Mouse (Mus musculus) spleen, adult 12 weeks (tissue): Measurements from ENCODE around the gene Fut7.
A peak's percentile ranks its signal among the peaks of the same experiment; 100 is the strongest.
"Not testable (repeated sequence)": the region's sequence is repeated elsewhere in the genome, so short reads cannot be mapped to it uniquely, and the experiment has no call there.

Source experiments
- DNase-seq: peaks from one replicate; pipeline ENCODE4 v3.0.0; 2022; ENCODE audit warnings: low spot score

Fut7 gene

GRCm38 (mm10) chr2:25422587-25423410, at the start of gene Fut7:
Fut7 (plus strand) TSS chr2:25423267.
- DNase-seq: no peak

GRCm38 (mm10) chr2:25373431-25373830, 49.6 kb upstream of the Fut7 start:
- DNase-seq: no peak

- no peak for DNase-seq
Measured at GRCm38 (mm10) chr2:25376589-25376988, 46.5 kb upstream of the Fut7 start.

- no peak for DNase-seq
Measured at GRCm38 (mm10) chr2:25384492-25384891, 38.6 kb upstream of the Fut7 start.

- DNase-seq: no peak
Measured at GRCm38 (mm10) chr2:25391266-25391665, 31.8 kb upstream of the Fut7 start.

- no peak for DNase-seq
Measured at GRCm38 (mm10) chr2:25394281-25395221, 28.5 kb upstream of the Fut7 start.

GRCm38 (mm10) chr2:25395721-25396596, 27.1 kb upstream of the Fut7 start, which contains the start of gene Entpd2:
Entpd2 (plus strand) TSS chr2:25395874.
- no peak for DNase-seq

GRCm38 (mm10) chr2:25396597-25396983, 26.5 kb upstream of the Fut7 start:
- no peak for DNase-seq

- DNase-seq: no peak
Measured at GRCm38 (mm10) chr2:25397010-25397409, 26.1 kb upstream of the Fut7 start.

GRCm38 (mm10) chr2:25398065-25398464, 25.0 kb upstream of the Fut7 start:
- no peak for DNase-seq

- no peak for DNase-seq
Measured at GRCm38 (mm10) chr2:25399051-25399450, 24.0 kb upstream of the Fut7 start, which contains the start of gene Npdc1. Npdc1 (plus strand) TSS chr2:25399351.

GRCm38 (mm10) chr2:25400291-25400690, 22.8 kb upstream of the Fut7 start:
- no peak for DNase-seq

- DNase-seq: no peak
Measured at GRCm38 (mm10) chr2:25400764-25401163, 22.3 kb upstream of the Fut7 start.

- peak; percentile 64 for DNase-seq
Measured at GRCm38 (mm10) chr2:25402377-25402971, 20.6 kb upstream of the Fut7 start.

- no peak for DNase-seq
Measured at GRCm38 (mm10) chr2:25402972-25403601, 20.0 kb upstream of the Fut7 start.

GRCm38 (mm10) chr2:25403994-25404393, 19.1 kb upstream of the Fut7 start:
- no peak for DNase-seq

- no peak for DNase-seq
Measured at GRCm38 (mm10) chr2:25408908-25409307, 14.2 kb upstream of the Fut7 start.

GRCm38 (mm10) chr2:25413436-25413835, 9.6 kb upstream of the Fut7 start:
- DNase-seq: not testable (repeated sequence)

- no peak for DNase-seq
Measured at GRCm38 (mm10) chr2:25417426-25417825, 5.6 kb upstream of the Fut7 start.

- DNase-seq: no peak
Measured at GRCm38 (mm10) chr2:25421896-25422295, 1.2 kb upstream of the Fut7 start.

GRCm38 (mm10) chr2:25423626-25424025, 559 bp downstream of the Fut7 start:
- DNase-seq: no peak
